Mouse (Mus musculus): ENCODE measurements at regions not wholly inside any gene's neighbourhood (a gene's known extent, or its start where the extent isn't known, plus 50 kb on each side); places are given as distances from the start of the nearest gene placed in this dataset.

- peak; percentile 36 to 51 for DNase-seq (ENCODE audit: low spot score in 2 of 2)
These were observed 223.6 kb upstream of the Nfe2l3 start for GRCm38 (mm10) chr6:51208660-51209396.

DNA sequence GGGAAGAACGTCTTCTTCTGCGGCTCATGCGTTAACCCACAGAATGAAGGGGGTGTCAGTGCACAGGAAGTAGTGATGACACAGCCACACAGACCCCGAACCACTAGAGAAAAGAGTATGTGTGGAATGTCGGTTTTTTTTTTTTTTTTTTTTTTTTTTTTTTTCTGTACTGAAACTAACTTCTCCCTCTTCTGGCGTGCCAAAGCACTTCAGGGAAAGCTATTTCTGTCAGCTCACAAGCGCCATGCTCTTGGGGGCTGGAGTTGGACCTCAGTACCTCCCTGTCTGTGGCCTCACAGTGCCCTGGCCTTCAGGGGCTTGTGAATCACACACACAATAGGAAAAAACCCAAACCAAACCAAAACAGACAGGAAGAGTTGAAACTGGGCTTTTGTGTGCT is 221.1 kb upstream of the Nfe2l3 start:
- DNase-seq (ENCODE audit: low spot score in 2 of 2) = no peak

DNA sequence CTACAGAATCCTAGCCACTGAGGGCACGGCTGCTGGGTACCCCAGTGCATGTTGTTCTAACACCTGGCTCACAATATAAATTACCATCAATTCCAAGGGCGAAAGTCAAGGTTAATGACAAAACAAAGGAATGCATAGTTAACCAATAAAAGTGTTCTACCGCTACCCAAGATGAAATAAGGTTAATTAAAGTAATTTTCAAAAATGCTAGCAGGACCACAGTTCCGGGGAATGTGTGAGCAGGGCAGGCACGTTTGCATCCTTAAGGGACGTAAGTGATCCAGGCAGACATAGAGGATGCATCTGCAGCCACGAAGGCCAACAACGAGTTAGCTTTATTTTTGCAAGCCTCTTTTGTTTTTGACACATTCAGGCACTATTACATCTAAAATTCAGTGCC is 220.3 kb upstream of the Nfe2l3 start:
- no peak for DNase-seq (ENCODE audit: low spot score in 2 of 2)

- DNase-seq (ENCODE audit: low spot score in 2 of 2) = no peak
These were observed 217.1 kb upstream of the Nfe2l3 start for GRCm38 (mm10) chr6:51215371-51215770.

DNA sequence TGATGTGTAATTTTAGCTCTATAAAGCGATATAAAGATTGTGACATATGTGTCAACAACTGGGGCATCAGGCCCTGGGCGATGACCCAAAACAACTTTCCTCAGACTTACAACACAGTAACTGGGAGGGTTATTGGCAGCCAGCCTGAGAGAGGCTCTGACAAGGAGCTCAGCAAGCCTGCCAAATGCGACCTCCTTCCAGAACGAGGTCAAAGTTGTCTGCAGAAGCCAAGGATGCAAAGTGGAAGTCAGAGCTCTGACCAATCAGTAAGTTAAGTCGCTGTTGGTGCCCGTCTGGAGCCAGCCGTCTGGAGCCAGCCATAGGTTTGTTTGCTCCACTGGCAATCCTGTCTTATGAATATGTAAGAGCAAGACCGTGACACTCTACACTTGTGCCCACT is 216.0 kb upstream of the Nfe2l3 start:
- DNase-seq (ENCODE audit: low spot score in 2 of 2) = peak in 1 of 2 experiments; percentile 24

DNA sequence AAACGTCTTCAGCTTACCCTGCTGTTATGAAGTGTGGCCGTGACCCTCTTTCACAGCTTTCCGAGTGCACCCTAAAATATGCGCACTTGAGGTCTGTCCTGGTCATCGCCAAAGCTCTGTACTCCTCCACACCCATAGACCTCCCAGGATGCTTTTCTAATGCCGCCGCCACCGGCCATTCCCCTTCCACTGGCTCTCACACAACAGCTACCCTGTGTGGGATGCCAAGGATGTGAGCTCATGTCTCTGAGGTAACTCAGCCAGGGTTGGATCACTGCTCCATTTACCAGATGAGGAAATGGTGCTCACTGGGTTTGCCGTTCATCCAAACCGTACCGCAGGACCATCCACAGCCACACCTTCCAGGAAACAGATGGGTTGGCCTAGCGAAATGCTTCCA is 212.8 kb upstream of the Nfe2l3 start:
- DNase-seq (ENCODE audit: low spot score in 2 of 2) = no peak

- DNase-seq (ENCODE audit: low spot score in 2 of 2) = no peak
These were observed 211.7 kb upstream of the Nfe2l3 start for GRCm38 (mm10) chr6:51220778-51221177.

- DNase-seq (ENCODE audit: low spot score in 2 of 2) = no peak
These were observed 196.3 kb upstream of the Nfe2l3 start for GRCm38 (mm10) chr6:51236077-51236740.

DNA sequence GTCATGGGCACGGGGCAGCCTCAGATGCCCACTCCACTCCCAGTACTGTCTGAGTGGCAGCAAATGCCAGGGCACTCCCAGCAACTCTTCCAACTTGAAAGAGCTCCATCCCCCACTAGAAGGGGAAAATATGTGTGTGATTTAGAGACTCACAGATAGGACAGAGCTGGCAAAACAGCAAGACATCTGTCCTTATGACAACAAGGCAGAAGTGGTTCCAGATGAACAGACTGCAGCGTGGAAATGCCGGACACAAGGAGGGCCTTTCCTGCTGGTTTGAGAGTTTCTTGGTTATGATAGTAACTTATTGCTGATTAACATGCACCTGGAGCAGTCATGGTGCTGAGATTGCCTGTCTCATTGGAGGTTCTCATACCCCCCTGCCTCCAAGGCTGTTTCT is 192.4 kb upstream of the Nfe2l3 start:
- DNase-seq (ENCODE audit: low spot score in 2 of 2) = no peak

DNA sequence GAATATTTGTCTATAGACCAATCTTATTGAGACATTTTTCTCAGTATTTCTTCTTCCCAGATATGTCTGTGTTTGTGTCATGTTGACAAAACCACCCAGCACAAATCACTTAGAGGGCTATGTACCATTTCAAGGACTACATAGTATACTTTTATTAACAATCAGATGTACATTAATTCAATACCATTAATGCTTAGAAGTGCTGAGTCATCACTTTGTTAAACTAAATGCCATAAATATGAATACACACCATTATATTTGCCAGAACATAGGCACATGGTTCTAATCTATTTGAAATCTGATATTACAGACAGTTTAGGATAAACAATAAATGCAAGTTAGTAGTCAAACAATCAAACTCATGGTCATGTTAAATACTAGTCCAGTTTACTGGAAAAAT is 182.2 kb upstream of the Nfe2l3 start:
- DNase-seq (ENCODE audit: low spot score in 2 of 2) = no peak

GRCm38 (mm10) chr6:51251432-51251831 is 181.0 kb upstream of the Nfe2l3 start:
- no peak for DNase-seq (ENCODE audit: low spot score in 2 of 2)

GRCm38 (mm10) chr6:51252721-51253120 is 179.7 kb upstream of the Nfe2l3 start:
- DNase-seq (ENCODE audit: low spot score in 2 of 2) = no peak

DNA sequence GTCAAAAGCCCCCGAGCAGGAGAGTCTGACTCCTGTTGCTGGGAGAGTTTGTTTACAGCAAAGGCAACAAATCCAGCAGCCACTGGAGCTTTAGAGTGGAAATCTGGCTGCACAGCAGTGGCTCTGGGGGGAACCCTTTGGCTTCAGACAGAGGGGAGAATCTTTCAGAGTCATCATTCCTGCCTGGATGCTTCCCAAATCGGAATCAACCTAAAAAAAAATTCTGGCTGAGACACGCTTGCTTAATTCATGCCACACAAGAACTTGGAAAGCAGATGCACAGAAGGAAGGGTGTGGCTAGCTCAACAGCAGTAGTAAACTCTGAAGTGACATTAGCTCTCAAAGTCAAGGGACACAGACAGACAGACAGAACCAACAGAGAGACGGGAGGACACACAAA is 175.8 kb upstream of the Nfe2l3 start:
- no peak for DNase-seq (ENCODE audit: low spot score in 2 of 2)

GRCm38 (mm10) chr6:51257524-51257923 is 174.9 kb upstream of the Nfe2l3 start:
- no peak for DNase-seq (ENCODE audit: low spot score in 2 of 2)

DNA sequence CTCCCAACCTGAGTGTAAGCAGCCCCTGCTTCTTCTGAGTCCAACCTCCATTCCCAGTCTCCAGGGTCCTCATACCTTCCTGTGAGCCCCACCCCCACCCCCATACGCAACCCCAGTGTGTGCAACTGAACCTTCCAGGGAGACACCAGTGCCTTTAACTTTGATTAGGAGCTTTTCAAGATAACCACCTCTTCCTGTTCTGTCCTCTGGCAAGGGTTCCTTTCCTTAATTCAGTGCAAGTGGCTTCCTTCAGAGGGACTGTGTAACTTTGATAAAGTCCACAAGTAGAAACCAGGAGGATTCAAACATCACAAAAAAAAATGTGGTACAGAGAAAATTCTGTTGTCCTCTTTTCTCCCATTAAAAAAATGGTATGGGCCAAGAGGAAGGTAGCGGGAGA is 174.2 kb upstream of the Nfe2l3 start:
- DNase-seq (ENCODE audit: low spot score in 2 of 2) = no peak

DNA sequence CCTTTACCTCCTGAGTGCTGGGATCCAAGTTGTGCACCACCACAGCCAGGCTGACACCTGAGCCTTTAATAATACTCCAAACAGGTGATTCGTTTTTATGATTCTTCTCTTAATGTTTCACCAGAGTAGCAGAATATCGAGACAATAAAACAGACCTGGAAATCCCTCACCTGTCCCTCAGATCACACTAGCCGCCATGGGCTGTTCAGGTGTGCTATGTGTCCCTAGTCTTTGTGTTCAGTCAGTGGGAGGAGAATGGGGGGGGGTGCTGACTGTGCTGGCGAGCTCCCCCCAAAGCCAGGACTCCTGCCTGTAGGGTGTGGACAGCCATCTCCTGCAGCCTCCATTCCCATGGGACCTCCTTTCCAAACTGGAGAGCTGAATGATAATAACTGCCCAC is 168.9 kb upstream of the Nfe2l3 start:
- DNase-seq (ENCODE audit: low spot score in 2 of 2) = no peak

GRCm38 (mm10) chr6:51265329-51265728 is 167.1 kb upstream of the Nfe2l3 start:
- DNase-seq (ENCODE audit: low spot score in 2 of 2) = peak; percentile 2 to 69

DNA sequence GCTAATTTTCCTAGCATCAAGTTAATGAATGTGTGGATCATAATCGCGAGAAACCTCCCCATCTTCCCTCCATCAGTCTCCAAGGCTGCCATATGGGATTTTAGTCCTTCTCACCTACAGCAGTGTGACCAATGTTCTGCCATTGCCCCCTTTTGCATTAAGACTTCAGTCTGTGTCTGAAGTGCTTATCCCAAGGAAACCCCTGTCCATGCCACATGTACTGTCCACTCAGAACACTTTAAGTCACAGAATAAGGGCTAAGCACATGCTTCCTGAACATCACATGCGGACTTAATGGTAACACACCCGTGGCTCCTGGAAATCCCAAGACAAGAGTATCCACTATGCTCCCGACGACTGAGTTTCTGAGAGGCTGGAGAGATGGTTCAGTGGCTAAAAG is 165.7 kb upstream of the Nfe2l3 start:
- no peak for DNase-seq (ENCODE audit: low spot score in 2 of 2)

- no peak for DNase-seq (ENCODE audit: low spot score in 2 of 2)
These were observed 164.6 kb upstream of the Nfe2l3 start for GRCm38 (mm10) chr6:51267888-51268287.

DNA sequence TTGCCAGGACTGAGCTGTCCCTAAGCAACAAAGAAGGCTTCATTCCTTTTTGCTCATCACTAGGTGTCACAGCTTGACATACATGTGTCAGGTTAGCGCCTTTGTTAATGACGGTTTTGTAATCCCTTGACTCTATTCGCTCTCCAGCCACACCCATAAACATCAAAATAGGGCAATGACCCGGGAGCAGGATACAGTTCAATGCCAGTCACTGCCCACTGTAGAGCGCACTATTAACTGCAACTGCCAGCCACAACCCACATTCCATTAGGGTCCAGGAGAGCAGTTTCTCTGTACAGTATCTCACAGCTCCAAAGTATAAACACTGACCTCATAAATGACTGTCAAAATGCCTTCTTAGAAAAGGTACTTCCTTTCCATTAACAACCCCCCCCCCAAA is 163.5 kb upstream of the Nfe2l3 start:
- no peak for DNase-seq (ENCODE audit: low spot score in 2 of 2)

DNA sequence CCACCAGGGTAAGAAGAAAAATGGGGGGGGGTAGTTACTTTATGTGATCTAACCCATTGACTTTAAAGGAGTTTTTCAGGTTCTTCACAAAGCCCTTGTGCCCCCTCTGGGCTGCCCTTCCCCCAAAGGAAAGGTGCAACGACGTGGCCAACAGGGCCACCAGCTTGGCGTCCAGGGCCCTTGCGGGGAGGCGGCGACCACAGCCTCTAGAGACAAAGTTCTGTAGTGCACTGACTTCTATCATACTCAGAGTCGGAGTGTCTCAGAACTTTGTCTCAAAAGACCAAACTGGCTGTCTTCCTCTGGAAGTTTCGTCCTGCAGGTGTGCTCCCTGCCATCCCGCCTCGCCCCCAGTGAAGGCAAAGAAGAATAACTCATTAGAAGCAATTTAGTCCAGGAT is 162.9 kb upstream of the Nfe2l3 start:
- no peak for DNase-seq (ENCODE audit: low spot score in 2 of 2)

DNA sequence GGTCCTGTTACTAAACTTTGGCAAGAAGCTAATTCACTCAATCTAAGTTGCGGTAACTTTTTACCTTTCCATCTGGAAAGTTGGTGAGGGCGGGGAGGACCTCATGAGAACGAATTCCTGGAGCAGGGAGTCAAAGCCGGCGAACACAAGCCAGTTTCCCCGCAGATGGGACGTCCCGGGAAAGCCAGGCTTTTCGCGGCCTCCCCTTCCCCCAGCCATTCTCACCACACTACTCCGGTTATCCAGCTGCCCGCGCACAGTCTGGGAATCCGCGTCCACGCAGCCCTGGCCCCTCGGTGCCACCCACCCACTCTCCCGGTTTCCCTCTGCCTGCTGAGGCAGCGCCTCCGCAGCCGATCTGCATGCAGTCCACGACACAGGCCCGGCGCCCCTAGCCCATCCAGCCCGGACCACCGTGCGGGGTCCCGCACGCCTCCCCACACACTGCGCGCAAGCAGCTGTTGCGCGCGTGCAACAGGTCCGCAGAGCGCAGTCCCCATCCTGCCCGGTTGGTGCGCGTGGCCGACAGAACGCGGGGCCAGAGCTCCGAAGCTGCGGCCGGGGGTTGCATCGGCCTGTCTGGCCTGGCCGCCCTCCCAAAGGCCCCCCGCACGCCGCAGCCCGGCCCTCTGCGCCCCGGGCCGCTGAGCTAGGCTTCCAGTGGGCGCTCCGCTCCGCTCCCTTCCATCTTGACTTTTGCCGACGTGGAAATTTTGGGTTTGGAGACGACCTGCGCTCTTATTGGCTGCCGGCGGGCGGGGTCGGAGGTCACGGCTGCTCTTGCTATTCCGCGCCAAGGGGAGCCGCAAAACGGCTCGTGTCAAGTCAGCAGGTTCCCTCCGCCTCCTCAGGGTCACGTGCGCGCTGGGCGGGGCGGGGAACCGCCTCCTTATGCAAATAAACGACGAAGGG is 162.0 kb upstream of the Nfe2l3 start:
- DNase-seq (ENCODE audit: low spot score in 2 of 2) = peak; percentile 28 to 41

DNA sequence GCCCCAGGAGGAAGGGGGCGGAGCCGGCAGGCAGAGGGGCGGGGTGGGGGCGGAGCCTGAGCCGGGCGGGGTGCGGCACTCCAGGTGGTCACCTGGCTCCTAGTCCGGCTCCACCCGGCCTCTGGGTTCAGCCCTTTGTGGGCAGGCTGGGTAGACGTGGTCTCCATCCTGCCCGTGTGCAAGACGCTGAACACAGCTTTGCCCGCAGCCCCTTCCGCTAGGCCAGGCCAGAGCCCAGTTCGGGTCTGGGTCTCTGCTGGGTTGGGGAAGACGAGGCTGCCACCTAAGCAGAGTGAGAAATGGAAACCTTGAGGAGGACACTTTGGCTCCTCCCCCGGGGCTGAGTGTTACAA is 161.4 kb upstream of the Nfe2l3 start:
- DNase-seq (ENCODE audit: low spot score in 2 of 2) = no peak
